Mouse (Mus musculus): Measurements from ENCODE around the gene Atxn7. TPM values are rescaled to one million over a fixed set of nuclear protein-coding genes. Genes with fewer than 3 reads are reported as not detected.

The Atxn7 gene
- polyA plus RNA-seq, 1 experiment from 2014 or later = 4.2 TPM

GRCm38 (mm10) chr14:14070541-14071315 is 109.5 kb downstream of the Atxn7 start:
- Histone ChIP-seq H3K4me3 (no peak overlapping the region), H3K4me1 (peaks cover 52% of the 10 kb centered on the region), H3K9me3 (replicated peaks) (no peaks in the 10 kb centered on the region), H3K27me3 (no peaks in the 10 kb centered on the region), H3K36me3 (ENCODE audit: poor library complexity, severe bottlenecking) (peaks cover 3% of the 10 kb centered on the region; the same call in 1 of the 2 replicates), H3K27ac (peak overlapping the region; percentile 76), H3K9ac (peak overlapping the region; percentile 8; the same call in 1 of the 2 replicates), H3K4me2 (peak overlapping the region; percentile 24)
- 4% methylated on average over 6 of the region's 6 CpGs for WGBS
- peak; percentile 86 for ATAC-seq

GRCm38 (mm10) chr14:14071456-14071855 is 110.2 kb downstream of the Atxn7 start:
- Histone ChIP-seq H3K4me1 (peaks cover 46% of the 10 kb centered on the region), H3K9ac (no peak overlapping the region), H3K4me3 (no peak overlapping the region)

GRCm38 (mm10) chr14:14080604-14081194 is 119.5 kb downstream of the Atxn7 start:
- no peak for ATAC-seq
- 91% methylated on average over 6 of the region's 6 CpGs for WGBS
- no peak overlapping the region for H3K9ac ChIP-seq
- no peak overlapping the region for H3K27ac ChIP-seq
- H3K36me3 ChIP-seq (ENCODE audit: poor library complexity, severe bottlenecking) = no peaks in the 10 kb centered on the region
- no peak overlapping the region for H3K4me3 ChIP-seq
- H3K27me3 ChIP-seq = no peaks in the 10 kb centered on the region
- no peak overlapping the region for H3K4me2 ChIP-seq
- no peaks in the 10 kb centered on the region for H3K4me1 ChIP-seq
- no peaks in the 10 kb centered on the region for H3K9me3 ChIP-seq (replicated peaks)

More at GRCm38 (mm10) chr14:14071456-14071855, 110.2 kb downstream of the Atxn7 start:
- H3K9me3 ChIP-seq (replicated peaks) = no peaks in the 10 kb centered on the region
- peaks cover 3% of the 10 kb centered on the region; the same call in 1 of the 2 replicates for H3K36me3 ChIP-seq (ENCODE audit: poor library complexity, severe bottlenecking)
- no peaks in the 10 kb centered on the region for H3K27me3 ChIP-seq
- H3K27ac ChIP-seq = peak overlapping the region; percentile 76
- peak overlapping the region; percentile 24; the same call in 1 of the 2 replicates for H3K4me2 ChIP-seq
- ATAC-seq = peak; percentile 31; the same call in 1 of the 2 replicates
- 32% methylated on average over 4 of the region's 4 CpGs for WGBS

GRCm38 (mm10) chr14:14083811-14084210 is 122.6 kb downstream of the Atxn7 start:
- 96% methylated on average over 8 of the region's 8 CpGs for WGBS
- no peaks in the 10 kb centered on the region for H3K9me3 ChIP-seq (replicated peaks)
- no peak overlapping the region for H3K27ac ChIP-seq
- no peak overlapping the region for H3K4me3 ChIP-seq
- peaks cover 15% of the 10 kb centered on the region for H3K36me3 ChIP-seq (ENCODE audit: poor library complexity, severe bottlenecking)
- H3K27me3 ChIP-seq = no peaks in the 10 kb centered on the region
- no peak overlapping the region for H3K9ac ChIP-seq
- no peaks in the 10 kb centered on the region for H3K4me1 ChIP-seq
- no peak for ATAC-seq
- no peak overlapping the region for H3K4me2 ChIP-seq

- no peak for ATAC-seq
- H3K9ac ChIP-seq = no peak overlapping the region
- no peaks in the 10 kb centered on the region for H3K9me3 ChIP-seq (replicated peaks)
- no peaks in the 10 kb centered on the region for H3K4me1 ChIP-seq
- 88% methylated on average over 4 of the region's 4 CpGs for whole genome bisulfite sequencing
- no peak overlapping the region for H3K4me2 ChIP-seq
- H3K27me3 ChIP-seq = no peaks in the 10 kb centered on the region
- no peak overlapping the region for H3K4me3 ChIP-seq
- H3K27ac ChIP-seq = no peak overlapping the region
- H3K36me3 ChIP-seq (ENCODE audit: poor library complexity, severe bottlenecking) = peaks cover 41% of the 10 kb centered on the region
These were observed 125.5 kb downstream of the Atxn7 start for GRCm38 (mm10) chr14:14086711-14087263.

GRCm38 (mm10) chr14:14087348-14087747 is 126.1 kb downstream of the Atxn7 start:
- Histone ChIP-seq H3K27ac (no peak overlapping the region), H3K36me3 (ENCODE audit: poor library complexity, severe bottlenecking) (peaks cover 46% of the 10 kb centered on the region), H3K9me3 (replicated peaks) (no peaks in the 10 kb centered on the region), H3K9ac (no peak overlapping the region), H3K4me1 (no peaks in the 10 kb centered on the region), H3K4me3 (no peak overlapping the region), H3K27me3 (no peaks in the 10 kb centered on the region), H3K4me2 (no peak overlapping the region)
- ATAC-seq = no peak
- 85% methylated on average over 6 of the region's 6 CpGs for WGBS

- H3K4me2 ChIP-seq = no peak overlapping the region
- no peak overlapping the region for H3K27ac ChIP-seq
- H3K36me3 ChIP-seq (ENCODE audit: poor library complexity, severe bottlenecking) = peaks cover 54% of the 10 kb centered on the region
- no peak overlapping the region for H3K4me3 ChIP-seq
- no peaks in the 10 kb centered on the region for H3K27me3 ChIP-seq
- H3K9ac ChIP-seq = no peak overlapping the region
- H3K4me1 ChIP-seq = no peaks in the 10 kb centered on the region
- WGBS = 92% methylated on average over 9 of the region's 9 CpGs
- ATAC-seq = no peak
- no peaks in the 10 kb centered on the region for H3K9me3 ChIP-seq (replicated peaks)
These were observed 127.0 kb downstream of the Atxn7 start for GRCm38 (mm10) chr14:14088016-14088791.

- H3K4me3 ChIP-seq = no peak overlapping the region
- no peak overlapping the region for H3K4me2 ChIP-seq
- no peak overlapping the region for H3K27ac ChIP-seq
- H3K27me3 ChIP-seq = no peaks in the 10 kb centered on the region
- no peaks in the 10 kb centered on the region for H3K9me3 ChIP-seq (replicated peaks)
- WGBS = 90% methylated on average over 6 of the region's 6 CpGs
- no peak for ATAC-seq
- H3K9ac ChIP-seq = no peak overlapping the region
- peaks cover 56% of the 10 kb centered on the region for H3K36me3 ChIP-seq (ENCODE audit: poor library complexity, severe bottlenecking)
- H3K4me1 ChIP-seq = peaks cover 6% of the 10 kb centered on the region; the same call in 1 of the 2 replicates
These were observed 129.3 kb downstream of the Atxn7 start for GRCm38 (mm10) chr14:14090571-14090970.

- 27% methylated on average over 10 of the region's 10 CpGs for WGBS
- peaks cover 7% of the 10 kb centered on the region; the same call in 1 of the 2 replicates for H3K4me1 ChIP-seq
- ATAC-seq = peak; percentile 85
- H3K9me3 ChIP-seq (replicated peaks) = no peaks in the 10 kb centered on the region
- H3K27me3 ChIP-seq = no peaks in the 10 kb centered on the region
- H3K4me2 ChIP-seq = no peak overlapping the region
- H3K27ac ChIP-seq = no peak overlapping the region
- H3K9ac ChIP-seq = no peak overlapping the region
- no peak overlapping the region for H3K4me3 ChIP-seq
- H3K36me3 ChIP-seq (ENCODE audit: poor library complexity, severe bottlenecking) = peaks cover 48% of the 10 kb centered on the region
These were observed 137.2 kb downstream of the Atxn7 start for GRCm38 (mm10) chr14:14098330-14098980.

GRCm38 (mm10) chr14:14100773-14101280 is 139.6 kb downstream of the Atxn7 start:
- Histone ChIP-seq H3K27me3 (no peaks in the 10 kb centered on the region), H3K4me2 (no peak overlapping the region), H3K4me1 (no peaks in the 10 kb centered on the region), H3K27ac (no peak overlapping the region), H3K36me3 (ENCODE audit: poor library complexity, severe bottlenecking) (peaks cover 49% of the 10 kb centered on the region), H3K9me3 (replicated peaks) (no peaks in the 10 kb centered on the region), H3K9ac (no peak overlapping the region), H3K4me3 (no peak overlapping the region)
- 94% methylated on average over 8 of the region's 8 CpGs for WGBS
- no peak for ATAC-seq

GRCm38 (mm10) chr14:14101296-14101695 is 140.1 kb downstream of the Atxn7 start:
- H3K4me3 ChIP-seq = no peak overlapping the region
- H3K36me3 ChIP-seq (ENCODE audit: poor library complexity, severe bottlenecking) = peaks cover 45% of the 10 kb centered on the region
- ATAC-seq = no peak

More at GRCm38 (mm10) chr14:14101296-14101695, 140.1 kb downstream of the Atxn7 start:
- WGBS = 93% methylated on average over 9 of the region's 9 CpGs
- H3K27ac ChIP-seq = no peak overlapping the region
- H3K27me3 ChIP-seq = no peaks in the 10 kb centered on the region
- H3K9ac ChIP-seq = no peak overlapping the region
- H3K4me2 ChIP-seq = no peak overlapping the region
- H3K9me3 ChIP-seq (replicated peaks) = no peaks in the 10 kb centered on the region
- H3K4me1 ChIP-seq = no peaks in the 10 kb centered on the region

Data from forebrain, embryonic 13.5 days (tissue).